Mouse (Mus musculus) retina, postnatal 1 day (tissue): Measurements from ENCODE around the gene AC129217.1.

Source experiments
- DNase-seq: peaks from one replicate; pipeline ENCODE4 v3.0.0-alpha.2; 2012

The AC129217.1 gene

GRCm38 (mm10) chr19:8829660-8830059, at the start of gene AC129217.1:
AC129217.1 (plus strand) TSS chr19:8829773.
- no peak for DNase-seq

- DNase-seq, result peak; percentile 97
Observed at GRCm38 (mm10) chr19:8786008-8786781, 43.4 kb upstream of the AC129217.1 start, which contains the start of gene Taf6l. Taf6l (minus strand) TSS chr19:8786417.

GRCm38 (mm10) chr19:8788521-8788920, 41.1 kb upstream of the AC129217.1 start:
- DNase-seq, result peak; percentile 80

- no peak for DNase-seq
Observed at GRCm38 (mm10) chr19:8789171-8789570, 40.4 kb upstream of the AC129217.1 start.

GRCm38 (mm10) chr19:8790171-8790570, 39.4 kb upstream of the AC129217.1 start:
- no peak for DNase-seq

GRCm38 (mm10) chr19:8798264-8798946, 31.2 kb upstream of the AC129217.1 start, which contains the start of gene Polr2g:
Polr2g (minus strand) TSS chr19:8798577.
- DNase-seq, result peak; percentile 95

GRCm38 (mm10) chr19:8798947-8799315, 30.6 kb upstream of the AC129217.1 start:
- no peak for DNase-seq

- peak; percentile 99 for DNase-seq
Observed at GRCm38 (mm10) chr19:8802130-8802821, 27.3 kb upstream of the AC129217.1 start, which contains the start of gene Zbtb3. Zbtb3 (plus strand) TSS chr19:8802555.

- no peak for DNase-seq
Observed at GRCm38 (mm10) chr19:8803204-8803780, 26.3 kb upstream of the AC129217.1 start.

- no peak for DNase-seq
Observed at GRCm38 (mm10) chr19:8803879-8804660, 25.5 kb upstream of the AC129217.1 start.

- no peak for DNase-seq
Observed at GRCm38 (mm10) chr19:8806810-8807209, 22.8 kb upstream of the AC129217.1 start.

- DNase-seq, result peak; percentile 61
Observed at GRCm38 (mm10) chr19:8815812-8816211, 13.8 kb upstream of the AC129217.1 start.

GRCm38 (mm10) chr19:8817001-8817400, 12.6 kb upstream of the AC129217.1 start:
- DNase-seq, result peak; percentile 82

- no peak for DNase-seq
Observed at GRCm38 (mm10) chr19:8818301-8818798, 11.2 kb upstream of the AC129217.1 start.

- DNase-seq, result peak; percentile 100
Observed at GRCm38 (mm10) chr19:8818801-8819595, 10.6 kb upstream of the AC129217.1 start, which contains the start of gene Ttc9c. Ttc9c (minus strand) TSS chr19:8819333.

- DNase-seq, result peak; percentile 99
Observed at GRCm38 (mm10) chr19:8819596-8820423, 9.8 kb upstream of the AC129217.1 start, which contains the start of gene Hnrnpul2. Hnrnpul2 (plus strand) TSS chr19:8820010.

- DNase-seq, result no peak
Observed at GRCm38 (mm10) chr19:8820424-8820956, 9.1 kb upstream of the AC129217.1 start.

- DNase-seq, result no peak
Observed at GRCm38 (mm10) chr19:8821146-8821545, 8.4 kb upstream of the AC129217.1 start.

GRCm38 (mm10) chr19:8822696-8823095, 6.9 kb upstream of the AC129217.1 start:
- DNase-seq, result no peak

- no peak for DNase-seq
Observed at GRCm38 (mm10) chr19:8830664-8831063, 1.1 kb downstream of the AC129217.1 start.
